Mouse (Mus musculus) neural tube, embryonic 11.5 days (tissue): ENCODE data around the gene Aqp6. TPM values are rescaled to one million over a fixed set of nuclear protein-coding genes. Genes with fewer than 3 reads are reported as not detected.

ENCODE experiments used
- ATAC-seq: fragments of 200-750 bp; cut with Nextera tagmentation; 2 replicates; pipeline ENCODE4 v1.8.0; 2017; ENCODE audit warnings: moderate number of reproducible peaks, mild to moderate bottlenecking, moderate TSS enrichment, moderate library complexity; ENCODE audit not compliant: insufficient read depth, low FRiP score, low TSS enrichment
- DNase-seq: peaks from one replicate; pipeline ENCODE4 v3.0.0-alpha.2; 2015; ENCODE audit warnings: low spot score
- H3K27ac ChIP-seq: fragments of 300-500 bp; sonication (generic); 2 replicates; pipeline ENCODE4 v1.5.1; 2014; ENCODE audit warnings: low read depth, mild to moderate bottlenecking, low read length
- H3K27me3 ChIP-seq: fragments of 300-500 bp; sonication (generic); 2 replicates; pipeline ENCODE4 v1.6.1; 2014; ENCODE audit warnings: mild to moderate bottlenecking, low read length, mixed read lengths; ENCODE audit not compliant: control insufficient read depth, insufficient read depth
- H3K36me3 ChIP-seq: fragments of 300-500 bp; sonication (generic); 2 replicates; pipeline ENCODE4 v1.6.1; 2014; ENCODE audit warnings: mild to moderate bottlenecking, low read length, moderate library complexity, mixed read lengths; ENCODE audit not compliant: control insufficient read depth, insufficient read depth
- H3K4me1 ChIP-seq: fragments of 300-500 bp; sonication (generic); 2 replicates; pipeline ENCODE4 v1.6.1; 2014; ENCODE audit warnings: low read length, mixed read lengths; ENCODE audit not compliant: control insufficient read depth, insufficient read depth
- H3K4me2 ChIP-seq: fragments of 300-500 bp; sonication (generic); 2 replicates; pipeline ENCODE4 v1.6.1; 2014; ENCODE audit warnings: low read depth, mild to moderate bottlenecking, moderate library complexity
- H3K4me3 ChIP-seq: fragments of 300-500 bp; sonication (generic); 2 replicates; pipeline ENCODE4 v1.5.1; 2014; ENCODE audit warnings: low read depth, low read length
- H3K9ac ChIP-seq: fragments of 300-500 bp; sonication (generic); 2 replicates; pipeline ENCODE4 v1.6.1; 2014; ENCODE audit warnings: mild to moderate bottlenecking, low read length
- H3K9me3 ChIP-seq: fragments of 300-500 bp; sonication (generic); 2 replicates; pipeline ENCODE4 v1.6.1; 2016; ENCODE audit warnings: low read length; ENCODE audit not compliant: control insufficient read depth
- WGBS: fragments of 180-500 bp; shearing (Covaris S2); extraction: QIAGEN DNeasy Blood & Tissue Kit; methylation state at CpG from one replicate; pipeline ENCODE4 v1.1.7; 2014; 5-methylcytosine and 5-hydroxymethylcytosine counted together
- polyA plus RNA-seq: library from polyadenylated mRNA; unstranded; fragments of >200 nt; fragmentation: Nextera tagmentation; extraction: Ambion mirVana; gene quantifications from 2 replicates; pipeline ENCODE4 v1.2.1, GENCODE M21; 2014

Gene Aqp6
- polyA plus RNA-seq, 1 experiment from 2014 or later = 0.66 TPM

DNA sequence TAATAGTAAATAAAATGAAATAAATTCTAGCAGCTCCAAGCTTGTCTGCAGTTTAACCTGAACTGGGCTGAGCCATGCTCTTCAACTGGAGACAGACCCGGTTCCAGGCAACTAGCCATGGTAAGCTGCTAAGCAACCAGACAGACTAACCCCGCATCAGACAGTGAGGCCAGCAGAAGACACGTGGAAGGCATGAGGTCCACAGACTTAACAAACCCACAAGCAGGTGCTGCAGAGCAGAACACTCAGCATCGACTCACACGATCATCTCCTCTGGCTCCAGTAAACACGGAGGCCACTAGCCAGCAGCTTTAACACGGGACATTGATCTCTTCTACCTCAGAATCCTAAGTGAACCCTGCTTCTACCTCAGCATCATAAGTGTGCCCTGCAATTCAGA is 43.6 kb downstream of the Aqp6 start:
- Histone ChIP-seq H3K4me1 (peaks cover 36% of the 10 kb centered on the region), H3K4me2 (no peak overlapping the region), H3K36me3 (peaks cover 3% of the 10 kb centered on the region), H3K27ac (no peak overlapping the region), H3K9me3 (no peaks in the 10 kb centered on the region), H3K4me3 (no peak overlapping the region), H3K9ac (0 out of 2 replicates have a peak overlapping the region, but pooled peaks have one; percentile 11), H3K27me3 (no peaks in the 10 kb centered on the region)
- ATAC-seq = no peak
- WGBS = 83% methylated on average over 7 of the region's 7 CpGs
- DNase-seq = no peak

DNA sequence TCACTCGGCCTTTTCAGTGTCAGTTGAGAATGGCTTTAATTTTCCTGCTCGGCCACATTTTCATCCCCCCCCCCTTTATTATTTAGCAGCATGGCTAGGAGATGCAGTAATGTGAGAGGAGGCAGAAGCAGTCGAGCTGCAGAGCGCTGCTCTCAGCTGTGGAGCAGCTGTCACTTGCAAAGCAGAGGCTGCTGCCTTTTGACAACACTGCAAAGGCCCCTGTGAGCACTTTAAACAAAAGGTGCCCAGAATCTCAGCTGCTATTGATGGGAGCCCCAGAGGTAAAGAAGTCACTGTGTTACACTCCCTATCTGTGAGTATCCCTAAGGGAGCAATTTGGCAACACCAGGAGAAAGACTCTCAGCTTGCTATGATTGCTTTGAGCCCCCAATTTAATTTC is 47.1 kb downstream of the Aqp6 start:
- H3K27ac ChIP-seq = peak overlapping the region; percentile 72
- no peak overlapping the region for H3K9ac ChIP-seq
- peaks cover 2% of the 10 kb centered on the region; the same call in 1 of the 2 replicates for H3K27me3 ChIP-seq
- H3K9me3 ChIP-seq = no peaks in the 10 kb centered on the region
- peak; percentile 54 for DNase-seq
- H3K4me1 ChIP-seq = peaks cover 46% of the 10 kb centered on the region
- H3K4me3 ChIP-seq = no peak overlapping the region
- WGBS = 29% methylated on average over 4 of the region's 4 CpGs
- H3K4me2 ChIP-seq = no peak overlapping the region; the same call in 1 of the 2 replicates
- no peaks in the 10 kb centered on the region for H3K36me3 ChIP-seq
- no peak; the same call in 1 of the 2 replicates for ATAC-seq

- peak overlapping the region; percentile 35; the same call in 1 of the 2 replicates for H3K9ac ChIP-seq
- ATAC-seq = no peak
- peak overlapping the region; percentile 72 for H3K27ac ChIP-seq
- H3K27me3 ChIP-seq = peaks cover 2% of the 10 kb centered on the region; the same call in 1 of the 2 replicates
- H3K9me3 ChIP-seq = no peaks in the 10 kb centered on the region
- peak overlapping the region; percentile 71 for H3K4me2 ChIP-seq
- WGBS = 36% methylated on average over 6 of the region's 6 CpGs
- peaks cover 50% of the 10 kb centered on the region for H3K4me1 ChIP-seq
- no peak for DNase-seq
- peak overlapping the region; percentile 17 for H3K4me3 ChIP-seq
- no peaks in the 10 kb centered on the region for H3K36me3 ChIP-seq
These were observed 48.0 kb downstream of the Aqp6 start for GRCm38 (mm10) chr15:99649067-99649761.

DNA sequence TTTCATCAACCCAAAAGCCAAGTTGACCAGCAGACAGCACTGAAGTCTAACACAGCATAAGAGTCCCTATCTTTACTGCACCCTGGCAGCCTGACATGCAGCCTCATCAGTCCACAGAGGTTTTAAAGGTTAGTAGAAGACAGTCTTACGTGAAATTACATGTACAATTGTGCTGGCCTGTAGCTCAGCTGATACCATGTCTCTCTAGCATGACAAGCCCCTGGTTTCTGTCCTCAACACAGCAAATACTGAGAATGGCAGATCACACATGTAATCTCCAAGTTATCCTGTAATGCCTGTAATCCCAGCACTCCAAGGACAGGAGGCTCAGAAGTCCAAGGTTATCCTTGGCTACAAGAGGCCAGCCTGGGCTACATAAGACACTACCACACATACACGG is 49.1 kb downstream of the Aqp6 start:
- Histone ChIP-seq H3K36me3 (no peaks in the 10 kb centered on the region), H3K9me3 (no peaks in the 10 kb centered on the region), H3K4me1 (peaks cover 47% of the 10 kb centered on the region), H3K27ac (0 out of 2 replicates have a peak overlapping the region, but pooled peaks have one; percentile 14), H3K9ac (peak overlapping the region; percentile 83), H3K27me3 (peaks cover 13% of the 10 kb centered on the region), H3K4me3 (peak overlapping the region; percentile 79), H3K4me2 (peak overlapping the region; percentile 71)
- WGBS = 57% methylated on average over 2 of the region's 2 CpGs
- DNase-seq (no peak), ATAC-seq (no peak)

DNA sequence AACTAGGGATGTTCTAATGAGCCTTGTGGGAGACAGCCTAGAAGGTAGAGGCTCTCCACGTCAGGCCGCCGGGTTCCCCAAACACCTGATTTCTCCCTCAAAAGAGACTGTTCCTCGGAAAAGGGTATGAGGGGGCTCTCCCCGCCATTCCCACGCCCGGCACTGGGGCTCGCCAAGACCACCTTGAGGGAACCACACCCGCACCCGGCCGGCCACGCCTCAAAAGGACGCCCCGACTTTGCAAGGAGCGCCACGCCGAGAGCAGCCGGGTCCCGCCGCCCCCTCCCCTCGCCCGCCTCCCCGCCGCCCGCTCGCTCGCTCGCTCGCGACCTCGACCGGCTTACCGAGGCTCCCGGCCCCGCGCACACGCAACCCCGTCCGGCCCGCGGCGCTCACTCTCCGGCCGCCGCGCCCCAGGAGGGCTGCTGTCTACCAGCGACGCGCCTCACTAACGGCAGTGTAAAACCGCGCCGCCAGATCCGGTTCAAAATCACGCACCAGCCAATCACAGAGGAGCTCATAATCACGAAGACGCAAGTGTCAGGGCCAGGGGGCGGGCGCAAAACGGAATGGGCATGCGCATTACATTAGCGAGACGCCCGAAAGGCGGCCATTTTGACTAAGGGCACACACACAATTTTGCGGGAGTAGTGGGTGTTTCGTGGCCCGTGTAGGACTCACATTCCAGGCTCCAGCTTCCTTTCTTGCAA is 50.1 kb downstream of the Aqp6 start, which contains the start of gene Racgap1:
Gene Racgap1 (minus strand): TSS at position 494 of the 710 bp plus-strand sequence.
- peak; percentile 96 for DNase-seq
- peaks cover 13% of the 10 kb centered on the region for H3K27me3 ChIP-seq
- H3K27ac ChIP-seq = 0 out of 2 replicates have a peak within 1 kb of the TSS, but pooled peaks have one; percentile 24
- H3K9ac ChIP-seq = peak within 1 kb of the TSS; percentile 83
- peak within 1 kb of the TSS; percentile 71 for H3K4me2 ChIP-seq
- peaks cover 47% of the 10 kb centered on the region for H3K4me1 ChIP-seq
- no peaks in the 10 kb centered on the region for H3K9me3 ChIP-seq
- WGBS = under 1% methylated on average over 58 of the region's 68 CpGs
- ATAC-seq = peak; percentile 89
- no peaks in the 10 kb centered on the region for H3K36me3 ChIP-seq
- H3K4me3 ChIP-seq = peak within 1 kb of the TSS; percentile 79

DNA sequence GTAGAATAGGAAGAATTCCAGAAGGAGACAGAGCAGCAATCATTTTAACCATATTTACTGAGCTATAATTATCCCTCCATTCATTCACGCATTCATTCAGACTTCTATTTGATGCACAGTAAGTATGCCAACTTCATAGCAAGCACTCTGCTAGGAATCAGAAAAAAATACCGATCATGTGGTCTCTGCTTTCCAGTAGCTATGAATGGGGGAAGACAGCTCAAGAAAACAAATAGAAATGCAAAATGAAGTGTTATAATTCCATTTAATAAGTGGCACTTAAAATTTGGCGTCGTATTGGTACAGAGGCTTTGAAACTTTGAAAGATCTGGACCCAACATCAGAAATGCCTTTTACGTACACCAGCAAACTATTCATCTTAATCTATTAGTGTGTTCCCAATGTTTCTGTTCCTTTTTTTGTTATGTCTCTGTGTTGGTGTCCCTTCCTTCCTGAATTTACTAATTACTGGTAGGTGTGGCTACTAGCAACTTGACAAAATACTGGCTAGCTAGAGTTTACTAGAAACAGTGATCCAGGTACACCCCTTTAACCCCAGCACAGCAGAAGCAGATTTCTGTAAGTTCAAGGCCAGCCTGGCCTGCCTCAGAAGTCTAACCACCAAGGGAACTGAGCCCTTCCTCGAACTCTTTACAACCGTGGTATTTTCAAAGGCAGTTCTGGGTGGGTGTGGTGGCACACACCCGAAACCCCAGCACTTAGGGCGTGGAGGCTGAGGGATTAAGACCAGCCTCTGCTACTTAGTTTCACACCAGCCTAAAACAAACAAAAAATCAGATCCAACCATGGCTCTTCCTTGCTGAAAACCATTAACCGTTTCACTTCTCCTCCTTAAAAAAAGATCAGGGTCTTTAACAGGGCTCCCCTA is 51.0 kb downstream of the Aqp6 start:
- H3K4me2 ChIP-seq = peak overlapping the region; percentile 71
- H3K9ac ChIP-seq = 0 out of 2 replicates have a peak overlapping the region, but pooled peaks have one; percentile 24
- peaks cover 13% of the 10 kb centered on the region for H3K27me3 ChIP-seq
- no peaks in the 10 kb centered on the region for H3K36me3 ChIP-seq
- DNase-seq (no peak), ATAC-seq (no peak)
- H3K9me3 ChIP-seq = no peaks in the 10 kb centered on the region
- H3K27ac ChIP-seq = no peak overlapping the region
- peaks cover 38% of the 10 kb centered on the region for H3K4me1 ChIP-seq
- H3K4me3 ChIP-seq = peak overlapping the region; percentile 79; the same call in 1 of the 2 replicates
- 81% methylated on average over 10 of the region's 10 CpGs for WGBS

- Histone ChIP-seq H3K9me3 (no peaks in the 10 kb centered on the region), H3K4me1 (peaks cover 30% of the 10 kb centered on the region), H3K27me3 (peaks cover 13% of the 10 kb centered on the region), H3K36me3 (no peaks in the 10 kb centered on the region), H3K4me3 (no peak overlapping the region), H3K9ac (no peak overlapping the region), H3K4me2 (peak overlapping the region; percentile 27), H3K27ac (no peak overlapping the region)
- DNase-seq = no peak
- WGBS = 6% methylated on average over 8 of the region's 8 CpGs
- ATAC-seq = no peak
These were observed 52.1 kb downstream of the Aqp6 start for GRCm38 (mm10) chr15:99653291-99653690.

DNA sequence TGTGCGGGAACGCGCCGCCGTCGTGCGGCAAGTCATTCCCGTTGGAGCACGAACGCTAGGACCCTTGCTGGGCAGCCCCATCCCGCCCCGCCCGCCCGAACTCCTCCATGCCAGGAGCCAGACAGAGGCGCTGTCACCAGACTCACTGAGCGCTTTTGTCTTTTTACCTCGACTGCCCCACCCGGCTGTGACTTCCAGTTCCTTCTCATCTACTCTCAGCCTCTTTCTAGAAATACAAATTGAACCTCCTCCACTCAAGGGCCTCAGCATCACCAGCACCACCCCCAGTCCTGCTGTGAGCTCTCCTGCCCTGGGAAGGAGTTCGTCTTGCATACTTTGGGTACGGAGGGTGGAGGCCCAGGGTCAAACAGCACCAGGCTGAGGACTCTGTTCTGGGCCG is 52.7 kb downstream of the Aqp6 start:
- Histone ChIP-seq H3K36me3 (no peaks in the 10 kb centered on the region), H3K4me3 (no peak overlapping the region), H3K27ac (no peak overlapping the region), H3K4me2 (peak overlapping the region; percentile 27), H3K9me3 (no peaks in the 10 kb centered on the region), H3K27me3 (peaks cover 13% of the 10 kb centered on the region), H3K9ac (peak overlapping the region; percentile 33; the same call in 1 of the 2 replicates), H3K4me1 (peaks cover 26% of the 10 kb centered on the region)
- DNase-seq = no peak
- WGBS = 4% methylated on average over 21 of the region's 21 CpGs
- ATAC-seq = no peak
